Mouse (Mus musculus): ENCODE results near the gene Cacna1c.

DNA sequence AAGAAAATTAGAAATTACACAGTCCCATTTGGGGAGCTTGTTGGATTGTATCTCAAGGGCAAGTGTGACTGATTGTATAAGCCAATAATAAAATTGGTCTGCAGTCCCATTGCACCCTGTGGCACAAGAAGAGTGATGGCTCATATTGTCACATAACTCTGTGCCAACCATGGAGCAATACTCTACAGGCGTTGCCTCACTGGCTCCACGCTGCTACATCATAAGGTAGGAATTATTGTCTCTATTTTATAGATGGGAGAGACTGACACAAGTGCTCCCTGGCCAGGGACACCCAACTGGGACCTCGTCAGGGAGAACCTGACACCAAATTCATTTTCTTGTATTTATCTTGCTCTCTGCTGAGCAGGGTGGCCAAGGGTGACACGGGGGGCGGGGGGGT, 85.8 kb downstream of the Cacna1c start:
- TF ChIP-seq CTCF (IDR thresholded peaks at IDR 0.05; ENCODE audit: low read depth, low read length) (no peak), POLR2A (IDR thresholded peaks at IDR 0.05; ENCODE audit: borderline replicate concordance, low read depth, low read length) (no peak)
